Mouse (Mus musculus): ENCODE results near the gene Stpg3. TPM values are rescaled to one million over a fixed set of nuclear protein-coding genes. Genes with fewer than 3 reads are reported as not detected.
"Not testable (repeated sequence)": the region's sequence is repeated elsewhere in the genome, so short reads cannot be mapped to it uniquely, and the experiment has no call there.

Stpg3 gene
- total and polyA plus RNA-seq, 3 experiments, result not detected

GRCm38 (mm10) chr2:25257250-25257649, 42.8 kb upstream of the Stpg3 start:
- Histone ChIP-seq H3K4me1 (ENCODE audit: control insufficient read depth in 1 of 2, insufficient read depth in 2 of 2) (peaks cover 0 to 22% of the 10 kb centered on the region in 2 experiments; a peak in 2 of 4 replicates), H3K36me3 (replicated peaks in 1 of 2; ENCODE audit: control insufficient read depth in 1 of 2, insufficient read depth in 1 of 2, low read length in 1 of 2) (peaks cover 13 to 18% of the 10 kb centered on the region in 2 experiments), H3K79me2 (replicated peaks; ENCODE audit: control insufficient read depth, extremely low read depth, insufficient read depth, poor library complexity, severe bottlenecking) (peaks cover 14% of the 10 kb centered on the region), H3K9ac (ENCODE audit: insufficient read depth, low read depth) (0 out of 2 replicates have a peak overlapping the region, but pooled peaks have one; percentile 15), H3K4me2 (ENCODE audit: insufficient read depth, low read depth, poor library complexity, severe bottlenecking) (peak overlapping the region; percentile 58; the same call in 1 of the 2 replicates)
- DNase-seq (ENCODE audit: extremely low read depth); dilution Hi-C loops (cut with MboI; ENCODE audit: extremely low pct_ligation_motif_present, extremely low pct_unique_long_range_greater_than_20kb, low sequenced_read_pairs); in situ Hi-C loops (cut with MboI; ENCODE audit: low pct_ligation_motif_present, low pct_unique_long_range_greater_than_20kb, low sequenced_read_pairs); H3K9me3 ChIP-seq (replicated peaks; ENCODE audit: low read length); H3K4me3 ChIP-seq (replicated peaks in 1 of 3; ENCODE audit: low read depth in 2 of 3, low read length in 2 of 3, poor library complexity in 1 of 3); H3K27ac ChIP-seq (ENCODE audit: insufficient read depth, low read depth); H3K27me3 ChIP-seq (replicated peaks): not testable (repeated sequence)
- peak; percentile 90 for TF ChIP-seq TBP (conservative IDR thresholded peaks at IDR 0.05; ENCODE audit: low read depth, low read length)

DNA sequence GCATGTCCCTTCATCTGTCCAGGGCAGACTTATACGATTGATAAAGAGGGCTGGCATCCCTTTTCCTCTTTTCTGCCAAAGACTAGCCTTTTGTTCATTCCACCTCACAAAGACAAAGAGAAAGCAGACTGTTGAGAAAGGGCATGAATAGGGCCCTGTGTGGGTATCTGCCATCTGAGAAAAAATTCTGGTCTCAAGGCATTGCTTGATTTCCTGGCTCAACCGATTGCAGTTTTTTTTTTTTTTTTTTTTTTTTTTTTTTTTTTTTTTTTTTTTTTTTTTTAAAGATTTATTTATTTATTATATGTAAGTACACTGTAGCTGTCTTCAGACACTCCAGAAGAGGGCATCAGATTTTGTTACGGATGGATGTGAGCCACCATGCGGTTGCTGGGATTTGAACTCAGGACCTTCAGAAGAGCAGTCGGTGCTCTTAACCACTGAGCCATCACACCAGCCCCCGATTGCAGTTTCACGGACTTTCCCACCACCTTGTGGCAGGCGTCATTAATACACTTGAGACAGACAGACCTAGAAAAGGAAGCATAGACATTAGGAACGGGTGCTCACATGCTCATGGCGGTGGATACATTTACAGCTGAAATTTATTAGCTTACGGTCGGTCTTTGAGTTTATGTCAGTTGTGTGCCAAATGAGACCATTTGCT, 42.1 kb upstream of the Stpg3 start:
- H3K9ac ChIP-seq (ENCODE audit: insufficient read depth, low read depth), result peak overlapping the region; percentile 83
- in situ Hi-C loops (cut with MboI; ENCODE audit: low pct_ligation_motif_present, low pct_unique_long_range_greater_than_20kb, low sequenced_read_pairs), result not testable (repeated sequence)

DNA sequence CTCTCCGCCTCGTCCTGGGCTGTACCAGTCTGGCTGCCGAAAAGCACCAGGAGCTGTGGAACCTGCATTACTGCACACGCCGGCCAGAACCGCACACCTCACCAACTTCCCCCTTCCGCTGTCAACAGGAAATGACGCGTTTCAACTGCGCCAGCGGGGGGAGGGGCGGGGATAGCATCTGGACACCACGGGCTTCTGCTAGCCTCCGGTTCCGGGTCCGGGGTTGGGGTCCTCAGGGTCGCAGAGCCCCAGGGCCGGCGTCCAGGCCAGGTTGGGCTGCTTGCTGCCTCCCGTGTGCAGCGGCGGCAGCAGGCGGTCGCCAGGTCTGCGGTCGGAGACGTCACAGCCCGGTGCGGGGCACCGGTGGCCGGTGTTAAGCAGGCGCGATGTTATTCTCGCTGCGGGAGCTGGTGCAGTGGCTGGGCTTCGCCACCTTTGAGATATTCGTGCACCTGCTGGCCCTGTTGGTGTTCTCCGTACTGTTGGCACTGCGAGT, 40.9 kb upstream of the Stpg3 start, which contains the start of gene Tmem203:
Gene Tmem203 (plus strand): TSS at position 156 of the 496 bp plus-strand sequence.
- H3K9ac ChIP-seq (ENCODE audit: insufficient read depth, low read depth), result peak within 1 kb of the TSS; percentile 83
- peaks cover 0 to 17% of the 10 kb centered on the region in 2 experiments; a peak in 2 of 4 replicates for H3K4me1 ChIP-seq (ENCODE audit: control insufficient read depth in 1 of 2, insufficient read depth in 2 of 2)
- peaks cover 31 to 38% of the 10 kb centered on the region in 2 experiments for H3K36me3 ChIP-seq (replicated peaks in 1 of 2; ENCODE audit: control insufficient read depth in 1 of 2, insufficient read depth in 1 of 2, low read length in 1 of 2)
- dilution Hi-C loops (cut with MboI; ENCODE audit: extremely low pct_ligation_motif_present, extremely low pct_unique_long_range_greater_than_20kb, low sequenced_read_pairs), result no loop called here
- in situ Hi-C loops (cut with MboI; ENCODE audit: low pct_ligation_motif_present, low pct_unique_long_range_greater_than_20kb, low sequenced_read_pairs), result no loop called here
- peak within 1 kb of the TSS; percentile 85 to 97 (median 87) for H3K4me3 ChIP-seq (replicated peaks in 1 of 3; ENCODE audit: low read depth in 2 of 3, low read length in 2 of 3, poor library complexity in 1 of 3)
- H3K27ac ChIP-seq (ENCODE audit: insufficient read depth, low read depth), result peak within 1 kb of the TSS; percentile 66
- peak; percentile 94 for DNase-seq (ENCODE audit: extremely low read depth)
- no peaks in the 10 kb centered on the region for H3K27me3 ChIP-seq (replicated peaks)
- no peaks in the 10 kb centered on the region for H3K9me3 ChIP-seq (replicated peaks; ENCODE audit: low read length)
- peak within 1 kb of the TSS; percentile 96 for H3K4me2 ChIP-seq (ENCODE audit: insufficient read depth, low read depth, poor library complexity, severe bottlenecking)
- H3K79me2 ChIP-seq (replicated peaks; ENCODE audit: control insufficient read depth, extremely low read depth, insufficient read depth, poor library complexity, severe bottlenecking), result peaks cover 14% of the 10 kb centered on the region
- TF ChIP-seq KAT2A (IDR thresholded peaks at IDR 0.05; ENCODE audit: insufficient replicate concordance, low read length) (peak; percentile 91; the same call in 1 of the 2 replicates), PAX5 (IDR thresholded peaks at IDR 0.05; ENCODE audit: low read length) (no peak), CTCF (conservative IDR thresholded peaks at IDR 0.05 in 1 of 2, IDR thresholded peaks at IDR 0.05 in 1 of 2; ENCODE audit: low read depth in 2 of 2, low read length in 2 of 2) (no peak), POLR2A (IDR thresholded peaks at IDR 0.05; ENCODE audit: low read depth, low read length) (peak; percentile 85), ETS1 (conservative IDR thresholded peaks at IDR 0.05; ENCODE audit: low read depth, low read length) (peak; percentile 56), NRF1 (IDR thresholded peaks at IDR 0.05; ENCODE audit: low read depth, low read length) (peak; percentile 49), JUND (conservative IDR thresholded peaks at IDR 0.05; ENCODE audit: low read depth, low read length) (no peak), UBTF (IDR thresholded peaks at IDR 0.05; ENCODE audit: low read depth, low read length) (0 out of 2 replicates have a peak, but pooled peaks have one; percentile 18), BHLHE40 (IDR thresholded peaks at IDR 0.05; ENCODE audit: low read depth, low read length) (peak; percentile 71), SIN3A (IDR thresholded peaks at IDR 0.05; ENCODE audit: low read length) (peak; percentile 100), ZMIZ1 (IDR thresholded peaks at IDR 0.05; ENCODE audit: low read depth, low read length) (peak; percentile 65), ZNF384 (IDR thresholded peaks at IDR 0.05; ENCODE audit: low read depth, low read length) (no peak), IRF4 (IDR thresholded peaks at IDR 0.05; ENCODE audit: low read depth, low read length) (peak; percentile 72; the same call in 1 of the 2 replicates), TCF12 (IDR thresholded peaks at IDR 0.05; ENCODE audit: low read depth, low read length) (peak; percentile 83), ZKSCAN1 (IDR thresholded peaks at IDR 0.05; ENCODE audit: borderline replicate concordance, low read depth, low read length) (no peak), SMC3 (IDR thresholded peaks at IDR 0.05; ENCODE audit: low read depth, low read length) (no peak), MAFK (IDR thresholded peaks at IDR 0.05; ENCODE audit: insufficient replicate concordance, low read length) (no peak), USF1 (IDR thresholded peaks at IDR 0.05; ENCODE audit: low read depth, low read length) (no peak), MXI1 (IDR thresholded peaks at IDR 0.05; ENCODE audit: low read depth, low read length) (peak; percentile 99)

More for the DNA sequence above, 42.1 kb upstream of the Stpg3 start:
- peaks cover 20 to 25% of the 10 kb centered on the region in 2 experiments for H3K36me3 ChIP-seq (replicated peaks in 1 of 2; ENCODE audit: control insufficient read depth in 1 of 2, insufficient read depth in 1 of 2, low read length in 1 of 2)
- peak; percentile 91 for DNase-seq (ENCODE audit: extremely low read depth)
- H3K4me3 ChIP-seq (replicated peaks in 1 of 3; ENCODE audit: low read depth in 2 of 3, low read length in 2 of 3, poor library complexity in 1 of 3), result peak overlapping the region; percentile 85 to 97 (median 87)
- H3K9me3 ChIP-seq (replicated peaks; ENCODE audit: low read length); H3K27me3 ChIP-seq (replicated peaks); H3K27ac ChIP-seq (ENCODE audit: insufficient read depth, low read depth); dilution Hi-C loops (cut with MboI; ENCODE audit: extremely low pct_ligation_motif_present, extremely low pct_unique_long_range_greater_than_20kb, low sequenced_read_pairs): not testable (repeated sequence)
- TF ChIP-seq RAD21 (IDR thresholded peaks at IDR 0.05; ENCODE audit: low read depth, low read length) (peak; percentile 62), MAZ (IDR thresholded peaks at IDR 0.05; ENCODE audit: low read depth, low read length) (peak; percentile 58; the same call in 1 of the 2 replicates), TCF12 (IDR thresholded peaks at IDR 0.05; ENCODE audit: low read depth, low read length) (0 out of 2 replicates have a peak, but pooled peaks have one; percentile 23), ELF1 (IDR thresholded peaks at IDR 0.05; ENCODE audit: low read depth, low read length) (peak; percentile 20; the same call in 1 of the 2 replicates), SIN3A (IDR thresholded peaks at IDR 0.05; ENCODE audit: low read length) (peak; percentile 53; the same call in 1 of the 2 replicates), CTCF (conservative IDR thresholded peaks at IDR 0.05 in 1 of 2, IDR thresholded peaks at IDR 0.05 in 1 of 2; ENCODE audit: low read depth in 2 of 2, low read length in 2 of 2) (peak; percentile 10 to 68; a peak in 3 of 4 replicates), TBP (conservative IDR thresholded peaks at IDR 0.05; ENCODE audit: low read depth, low read length) (peak; percentile 93), HCFC1 (IDR thresholded peaks at IDR 0.05; ENCODE audit: low read depth, low read length) (peak; percentile 45; the same call in 1 of the 2 replicates), ZNF384 (IDR thresholded peaks at IDR 0.05; ENCODE audit: low read depth, low read length) (peak; percentile 71), SMC3 (IDR thresholded peaks at IDR 0.05; ENCODE audit: low read depth, low read length) (peak; percentile 59)
- H3K79me2 ChIP-seq (replicated peaks; ENCODE audit: control insufficient read depth, extremely low read depth, insufficient read depth, poor library complexity, severe bottlenecking), result peaks cover 14% of the 10 kb centered on the region
- H3K4me2 ChIP-seq (ENCODE audit: insufficient read depth, low read depth, poor library complexity, severe bottlenecking), result peak overlapping the region; percentile 96
- H3K4me1 ChIP-seq (ENCODE audit: control insufficient read depth in 1 of 2, insufficient read depth in 2 of 2), result peaks cover 0 to 17% of the 10 kb centered on the region in 2 experiments; a peak in 2 of 4 replicates
